Mouse (Mus musculus) forebrain, embryonic 12.5 days (tissue): ENCODE results near the gene Birc5. TPM values are rescaled to one million over a fixed set of nuclear protein-coding genes. Genes with fewer than 3 reads are reported as not detected.
A peak's percentile ranks its signal among the peaks of the same experiment; 100 is the strongest.
"Not testable (repeated sequence)": the region's sequence is repeated elsewhere in the genome, so short reads cannot be mapped to it uniquely, and the experiment has no call there.

ENCODE experiments used
- ATAC-seq: fragments of 200-750 bp; cut with Nextera tagmentation; 2 replicates; pipeline ENCODE4 v1.8.0; 2017; ENCODE audit warnings: moderate TSS enrichment; ENCODE audit not compliant: low FRiP score
- H3K27ac ChIP-seq: fragments of 300-500 bp; sonication (generic); 2 replicates; pipeline ENCODE4 v1.5.1; 2016; ENCODE audit warnings: mild to moderate bottlenecking
- H3K27me3 ChIP-seq: fragments of 300-500 bp; sonication (generic); 2 replicates; pipeline ENCODE4 v1.6.1; 2016; ENCODE audit warnings: mild to moderate bottlenecking
- H3K36me3 ChIP-seq: fragments of 300-500 bp; sonication (generic); replicated peaks from 2 replicates; pipeline ENCODE4 v1.6.1; 2016; ENCODE audit warnings: mild to moderate bottlenecking
- H3K4me1 ChIP-seq: fragments of 300-500 bp; sonication (generic); 2 replicates; pipeline ENCODE4 v1.6.1; 2016
- H3K4me2 ChIP-seq: fragments of 300-500 bp; sonication (generic); 2 replicates; pipeline ENCODE4 v1.6.1; 2016; ENCODE audit warnings: mild to moderate bottlenecking, moderate library complexity
- H3K4me3 ChIP-seq: fragments of 300-500 bp; sonication (generic); replicated peaks from 2 replicates; pipeline ENCODE4 v1.5.1; 2016; ENCODE audit warnings: mild to moderate bottlenecking
- H3K9ac ChIP-seq: fragments of 300-500 bp; sonication (generic); 2 replicates; pipeline ENCODE4 v1.6.1; 2016; ENCODE audit warnings: mild to moderate bottlenecking
- H3K9me3 ChIP-seq: fragments of 300-500 bp; sonication (generic); 2 replicates; pipeline ENCODE4 v1.6.1; 2016
- WGBS: fragments of 180-500 bp; shearing (Covaris S2); methylation state at CpG from one replicate; pipeline ENCODE4 v1.1.7; 2016; 5-methylcytosine and 5-hydroxymethylcytosine counted together
- polyA plus RNA-seq: library from polyadenylated mRNA; unstranded; fragments of >200 nt; fragmentation: Nextera tagmentation; extraction: Ambion mirVana; gene quantifications from 2 replicates; pipeline ENCODE4 v1.2.1, GENCODE M21; 2016

Gene Birc5
- polyA plus RNA-seq, 1 experiment from 2014 or later, result 282 TPM

GRCm38 (mm10) chr11:117828888-117829604, 20.0 kb upstream of the Birc5 start:
- H3K27ac ChIP-seq, result 0 out of 2 replicates have a peak overlapping the region, but pooled peaks have one; percentile 31
- no peak overlapping the region for H3K9ac ChIP-seq
- no peak for ATAC-seq
- no peak overlapping the region for H3K4me3 ChIP-seq
- no peaks in the 10 kb centered on the region for H3K36me3 ChIP-seq
- WGBS, result 64% methylated on average over 9 of the region's 9 CpGs
- H3K27me3 ChIP-seq, result no peaks in the 10 kb centered on the region
- no peaks in the 10 kb centered on the region for H3K9me3 ChIP-seq
- peaks cover 61% of the 10 kb centered on the region for H3K4me1 ChIP-seq
- H3K4me2 ChIP-seq, result no peak overlapping the region

GRCm38 (mm10) chr11:117829671-117830215, 19.3 kb upstream of the Birc5 start:
- Histone ChIP-seq H3K27ac (no peak overlapping the region), H3K4me1 (peaks cover 55% of the 10 kb centered on the region), H3K4me2 (no peak overlapping the region), H3K36me3 (no peaks in the 10 kb centered on the region), H3K9me3 (no peaks in the 10 kb centered on the region), H3K4me3 (no peak overlapping the region), H3K9ac (no peak overlapping the region), H3K27me3 (no peaks in the 10 kb centered on the region)
- no peak for ATAC-seq
- WGBS, result 91% methylated on average over 2 of the region's 2 CpGs

GRCm38 (mm10) chr11:117830401-117830800, 18.6 kb upstream of the Birc5 start:
- no peak overlapping the region for H3K9ac ChIP-seq
- no peak overlapping the region for H3K4me3 ChIP-seq
- 81% methylated on average over 9 of the region's 9 CpGs for WGBS
- no peak overlapping the region for H3K27ac ChIP-seq
- ATAC-seq, result no peak
- peaks cover 49% of the 10 kb centered on the region for H3K4me1 ChIP-seq
- no peaks in the 10 kb centered on the region for H3K27me3 ChIP-seq
- no peaks in the 10 kb centered on the region for H3K36me3 ChIP-seq
- no peaks in the 10 kb centered on the region for H3K9me3 ChIP-seq
- H3K4me2 ChIP-seq, result no peak overlapping the region

- Histone ChIP-seq H3K9ac (peak overlapping the region; percentile 12; the same call in 1 of the 2 replicates), H3K9me3 (no peaks in the 10 kb centered on the region), H3K36me3 (no peaks in the 10 kb centered on the region), H3K4me2 (peak overlapping the region; percentile 67), H3K27me3 (no peaks in the 10 kb centered on the region), H3K4me1 (peaks cover 33% of the 10 kb centered on the region), H3K27ac (peak overlapping the region; percentile 59; the same call in 1 of the 2 replicates), H3K4me3 (peak overlapping the region; percentile 36)
- peak; percentile 83 for ATAC-seq
- 19% methylated on average over 28 of the region's 28 CpGs for WGBS
Observed at GRCm38 (mm10) chr11:117832086-117832969, 16.7 kb upstream of the Birc5 start.

- not testable (repeated sequence) for ATAC-seq, H3K9ac ChIP-seq, H3K27ac ChIP-seq, H3K36me3 ChIP-seq, H3K4me2 ChIP-seq, H3K27me3 ChIP-seq, H3K9me3 ChIP-seq, H3K4me3 ChIP-seq
- peaks cover 23% of the 10 kb centered on the region for H3K4me1 ChIP-seq
- WGBS, result 87% methylated on average over 5 of the region's 6 CpGs
Observed at GRCm38 (mm10) chr11:117833509-117833908, 15.5 kb upstream of the Birc5 start.

- Histone ChIP-seq H3K9me3 (no peaks in the 10 kb centered on the region), H3K9ac (no peak overlapping the region), H3K27me3 (no peaks in the 10 kb centered on the region), H3K27ac (no peak overlapping the region), H3K4me2 (no peak overlapping the region), H3K4me3 (no peak overlapping the region), H3K36me3 (no peaks in the 10 kb centered on the region), H3K4me1 (peaks cover 17% of the 10 kb centered on the region)
- 98% methylated on average over 8 of the region's 8 CpGs for WGBS
- ATAC-seq, result no peak
Observed at GRCm38 (mm10) chr11:117834086-117834485, 15.0 kb upstream of the Birc5 start.

- Histone ChIP-seq H3K27me3 (no peaks in the 10 kb centered on the region), H3K4me1 (peaks cover 11% of the 10 kb centered on the region), H3K36me3 (no peaks in the 10 kb centered on the region), H3K9ac (no peak overlapping the region), H3K4me3 (no peak overlapping the region; the same call in 1 of the 2 replicates), H3K9me3 (no peaks in the 10 kb centered on the region), H3K4me2 (peak overlapping the region; percentile 42), H3K27ac (no peak overlapping the region)
- 27% methylated on average over 13 of the region's 13 CpGs for WGBS
- no peak for ATAC-seq
Observed at GRCm38 (mm10) chr11:117836306-117836705, 12.7 kb upstream of the Birc5 start.

- Histone ChIP-seq H3K9me3 (no peaks in the 10 kb centered on the region), H3K4me1 (peaks cover 3% of the 10 kb centered on the region; the same call in 1 of the 2 replicates), H3K4me3 (no peak overlapping the region), H3K9ac (no peak overlapping the region), H3K36me3 (no peaks in the 10 kb centered on the region), H3K27me3 (no peaks in the 10 kb centered on the region), H3K27ac (no peak overlapping the region), H3K4me2 (no peak overlapping the region)
- ATAC-seq, result no peak
- WGBS, result 76% methylated on average over 2 of the region's 2 CpGs
Observed at GRCm38 (mm10) chr11:117838572-117838971, 10.5 kb upstream of the Birc5 start.

- WGBS, result 85% methylated on average over 1 of the region's 1 CpGs
- Histone ChIP-seq H3K27me3 (no peaks in the 10 kb centered on the region), H3K27ac (no peak overlapping the region), H3K36me3 (no peaks in the 10 kb centered on the region), H3K4me3 (no peak overlapping the region), H3K9ac (no peak overlapping the region), H3K9me3 (no peaks in the 10 kb centered on the region), H3K4me1 (peaks cover 3% of the 10 kb centered on the region; the same call in 1 of the 2 replicates), H3K4me2 (no peak overlapping the region)
- ATAC-seq, result no peak
Observed at GRCm38 (mm10) chr11:117839021-117839420, 10.0 kb upstream of the Birc5 start.

GRCm38 (mm10) chr11:117840910-117841309, 8.1 kb upstream of the Birc5 start:
- 58% methylated on average over 1 of the region's 1 CpGs for WGBS
- no peak overlapping the region for H3K9ac ChIP-seq
- H3K27ac ChIP-seq, result no peak overlapping the region
- peaks cover 3% of the 10 kb centered on the region; the same call in 1 of the 2 replicates for H3K4me1 ChIP-seq
- H3K27me3 ChIP-seq, result no peaks in the 10 kb centered on the region
- no peak for ATAC-seq
- H3K9me3 ChIP-seq, result no peaks in the 10 kb centered on the region
- no peaks in the 10 kb centered on the region for H3K36me3 ChIP-seq
- no peak overlapping the region for H3K4me3 ChIP-seq
- H3K4me2 ChIP-seq, result no peak overlapping the region

GRCm38 (mm10) chr11:117843434-117843833, 5.6 kb upstream of the Birc5 start:
- no peak overlapping the region for H3K4me2 ChIP-seq

GRCm38 (mm10) chr11:117844997-117845396, 4.1 kb upstream of the Birc5 start:
- WGBS, result 100% methylated on average over 2 of the region's 2 CpGs

More at GRCm38 (mm10) chr11:117843434-117843833, 5.6 kb upstream of the Birc5 start:
- Histone ChIP-seq H3K27me3 (no peaks in the 10 kb centered on the region), H3K27ac (no peak overlapping the region), H3K9me3 (no peaks in the 10 kb centered on the region), H3K4me1 (peaks cover 10% of the 10 kb centered on the region), H3K9ac (no peak overlapping the region), H3K36me3 (no peaks in the 10 kb centered on the region), H3K4me3 (no peak overlapping the region)
- WGBS, result 84% methylated on average over 2 of the region's 2 CpGs
- no peak for ATAC-seq

More at GRCm38 (mm10) chr11:117844997-117845396, 4.1 kb upstream of the Birc5 start:
- Histone ChIP-seq H3K27ac (no peak overlapping the region), H3K4me1 (peaks cover 18% of the 10 kb centered on the region), H3K9ac (no peak overlapping the region), H3K27me3 (no peaks in the 10 kb centered on the region), H3K36me3 (no peaks in the 10 kb centered on the region), H3K4me3 (no peak overlapping the region), H3K4me2 (no peak overlapping the region), H3K9me3 (no peaks in the 10 kb centered on the region)
- no peak for ATAC-seq
